Mouse (Mus musculus) kidney, embryonic 16.5 days (tissue): ENCODE measurements around the gene Phyhd1. TPM values are rescaled to one million over a fixed set of nuclear protein-coding genes. Genes with fewer than 3 reads are reported as not detected.

Experiments
- ATAC-seq: fragments of 200-750 bp; cut with Nextera tagmentation; 2 replicates; pipeline ENCODE4 v1.8.0; 2017; ENCODE audit warnings: moderate TSS enrichment; ENCODE audit not compliant: low FRiP score, low TSS enrichment
- H3K27ac ChIP-seq: fragments of 300-500 bp; sonication (generic); 2 replicates; pipeline ENCODE4 v1.5.1; 2014; ENCODE audit warnings: low read length
- H3K27me3 ChIP-seq: fragments of 300-500 bp; sonication (generic); 2 replicates; pipeline ENCODE4 v1.6.1; 2014; ENCODE audit warnings: low read length, control low read depth, mixed read lengths; ENCODE audit not compliant: insufficient read depth
- H3K36me3 ChIP-seq: fragments of 300-500 bp; sonication (generic); 2 replicates; pipeline ENCODE4 v1.6.1; 2014; ENCODE audit warnings: low read length, control low read depth, mixed read lengths; ENCODE audit not compliant: insufficient read depth
- H3K4me1 ChIP-seq: fragments of 300-500 bp; sonication (generic); 2 replicates; pipeline ENCODE4 v1.6.1; 2014; ENCODE audit warnings: low read length, control low read depth, mixed read lengths; ENCODE audit not compliant: insufficient read depth
- H3K4me2 ChIP-seq: fragments of 300-500 bp; sonication (generic); replicated peaks from 2 replicates; pipeline ENCODE4 v1.6.1; 2014; ENCODE audit warnings: low read depth, low read length
- H3K4me3 ChIP-seq: fragments of 300-500 bp; sonication (generic); 2 replicates; pipeline ENCODE4 v1.5.1; 2014; ENCODE audit warnings: mild to moderate bottlenecking, low read length
- H3K9ac ChIP-seq: fragments of 300-500 bp; sonication (generic); replicated peaks from 2 replicates; pipeline ENCODE4 v1.6.1; 2014; ENCODE audit warnings: low read length
- H3K9me3 ChIP-seq: fragments of 300-500 bp; sonication (generic); 2 replicates; pipeline ENCODE4 v1.6.1; 2016; ENCODE audit warnings: low read length, control low read depth
- WGBS: fragments of 180-500 bp; shearing (Covaris S2); extraction: QIAGEN DNeasy Blood & Tissue Kit; methylation state at CpG from one replicate; pipeline ENCODE4 v1.1.7; 2014; 5-methylcytosine and 5-hydroxymethylcytosine counted together
- polyA plus RNA-seq: library from polyadenylated mRNA; unstranded; fragments of >200 nt; fragmentation: Nextera tagmentation; extraction: Ambion mirVana; gene quantifications from 2 replicates; pipeline ENCODE4 v1.2.1, GENCODE M21; 2015

The Phyhd1 gene
- polyA plus RNA-seq, 1 experiment from 2014 or later, result 16.0 TPM

DNA sequence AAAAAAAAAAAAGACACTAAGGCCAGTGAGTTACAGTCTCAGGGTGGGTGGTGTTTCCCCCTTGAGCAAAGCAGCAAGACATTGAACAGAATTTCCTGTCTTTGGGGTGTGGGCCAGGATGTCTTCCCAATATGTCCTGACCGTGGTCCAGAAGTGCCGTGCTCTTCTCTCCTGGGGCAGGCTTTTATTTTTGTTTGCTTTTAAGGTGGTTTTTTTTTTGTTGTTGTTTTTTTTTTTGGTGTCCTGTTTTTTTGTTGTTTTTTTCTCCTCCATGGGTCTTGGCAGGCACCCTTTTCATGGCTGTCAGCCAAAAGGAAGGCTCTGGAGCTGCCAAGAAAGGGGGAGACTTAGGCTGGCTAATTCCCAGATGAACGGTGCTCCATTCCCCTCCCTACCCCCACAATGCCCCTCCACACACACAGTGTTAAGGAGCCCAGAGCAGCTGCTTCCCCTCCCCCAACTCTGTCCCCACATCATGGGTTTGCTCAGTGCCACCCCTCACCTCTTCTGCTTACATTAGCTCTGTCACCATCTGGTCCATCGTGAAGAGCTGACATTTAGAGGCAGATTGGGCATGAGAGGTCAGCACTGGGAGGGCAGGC is 3.1 kb upstream of the Phyhd1 start:
- no peak overlapping the region for H3K4me3 ChIP-seq
- no peak overlapping the region for H3K4me2 ChIP-seq
- H3K9ac ChIP-seq, result no peak overlapping the region
- no peaks in the 10 kb centered on the region for H3K9me3 ChIP-seq
- WGBS, result 44% methylated on average over 4 of the region's 4 CpGs
- H3K27me3 ChIP-seq, result no peaks in the 10 kb centered on the region
- ATAC-seq, result no peak
- peaks cover 32% of the 10 kb centered on the region for H3K36me3 ChIP-seq
- H3K27ac ChIP-seq, result no peak overlapping the region
- peaks cover 38% of the 10 kb centered on the region for H3K4me1 ChIP-seq

DNA sequence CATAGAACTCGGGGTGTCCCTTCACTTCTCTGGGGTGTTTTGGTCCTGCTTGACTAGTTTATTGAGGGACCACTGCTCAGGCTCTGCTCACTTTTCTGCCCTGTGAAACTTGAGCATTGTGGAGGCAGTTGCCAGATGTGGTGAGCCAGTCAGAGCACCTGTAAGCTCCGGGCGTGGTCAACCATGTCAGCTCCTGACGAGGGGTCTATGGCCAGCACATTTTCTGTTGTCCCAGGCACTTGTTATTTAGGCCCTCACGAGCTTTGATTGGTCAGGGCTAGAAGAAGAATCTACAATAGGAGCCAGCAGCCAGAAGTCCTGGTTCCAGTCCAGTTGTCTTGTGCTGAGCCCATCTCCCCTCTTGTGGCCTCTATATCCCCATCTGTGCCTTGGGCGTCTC is 2.2 kb upstream of the Phyhd1 start:
- H3K27ac ChIP-seq, result no peak overlapping the region
- H3K9ac ChIP-seq, result no peak overlapping the region
- H3K36me3 ChIP-seq, result peaks cover 28% of the 10 kb centered on the region
- H3K4me2 ChIP-seq, result no peak overlapping the region
- H3K4me1 ChIP-seq, result peaks cover 30% of the 10 kb centered on the region
- H3K4me3 ChIP-seq, result no peak overlapping the region
- no peak for ATAC-seq
- H3K27me3 ChIP-seq, result no peaks in the 10 kb centered on the region
- 80% methylated on average over 6 of the region's 6 CpGs for WGBS
- H3K9me3 ChIP-seq, result no peaks in the 10 kb centered on the region

DNA sequence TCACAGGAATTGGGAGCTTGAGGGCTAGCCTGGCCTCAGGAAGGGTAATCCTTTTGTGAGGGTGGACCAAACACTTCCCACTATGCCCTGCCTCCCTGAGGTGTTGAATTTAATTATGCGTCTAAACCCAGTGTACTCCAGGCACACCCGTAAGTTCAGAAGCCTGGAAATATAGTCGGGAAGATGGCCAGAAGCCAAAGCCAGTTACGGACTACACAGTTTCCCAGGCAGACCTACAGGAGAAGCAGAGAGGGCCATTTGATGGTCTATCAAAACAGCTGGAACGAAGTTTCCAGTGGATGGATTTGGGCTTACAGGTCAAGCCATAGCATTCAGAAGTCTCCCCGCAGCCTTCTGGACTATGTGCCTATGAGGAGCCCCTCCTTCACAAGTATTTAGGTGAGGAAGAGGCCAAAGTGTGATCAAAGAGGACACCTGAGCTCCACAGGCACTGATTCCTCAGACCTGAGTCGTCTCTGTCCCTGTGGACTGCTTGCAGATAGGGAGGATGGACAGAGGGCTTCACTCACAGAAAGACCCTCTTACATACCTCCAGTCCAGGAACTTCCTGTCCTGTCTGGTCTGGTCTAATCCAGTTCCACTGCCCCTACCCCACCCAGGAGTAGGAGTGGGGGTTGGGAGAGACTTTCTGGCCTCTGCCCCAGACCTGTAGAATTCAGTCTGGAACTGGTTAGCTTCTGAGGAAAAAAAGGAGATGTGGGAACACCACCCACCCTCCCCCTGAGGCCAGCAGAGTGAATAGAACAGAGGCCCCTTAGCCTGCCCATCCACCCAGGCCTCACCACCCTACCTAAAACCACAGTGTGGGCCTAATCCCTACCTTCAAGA is 1.1 kb upstream of the Phyhd1 start:
- Histone ChIP-seq H3K27ac (peak overlapping the region; percentile 95), H3K4me3 (no peak overlapping the region), H3K9me3 (no peaks in the 10 kb centered on the region), H3K4me2 (no peak overlapping the region), H3K27me3 (no peaks in the 10 kb centered on the region), H3K9ac (no peak overlapping the region; the same call in 1 of the 2 replicates), H3K36me3 (peaks cover 28% of the 10 kb centered on the region), H3K4me1 (peaks cover 33% of the 10 kb centered on the region)
- no peak for ATAC-seq
- 56% methylated on average over 7 of the region's 7 CpGs for WGBS

DNA sequence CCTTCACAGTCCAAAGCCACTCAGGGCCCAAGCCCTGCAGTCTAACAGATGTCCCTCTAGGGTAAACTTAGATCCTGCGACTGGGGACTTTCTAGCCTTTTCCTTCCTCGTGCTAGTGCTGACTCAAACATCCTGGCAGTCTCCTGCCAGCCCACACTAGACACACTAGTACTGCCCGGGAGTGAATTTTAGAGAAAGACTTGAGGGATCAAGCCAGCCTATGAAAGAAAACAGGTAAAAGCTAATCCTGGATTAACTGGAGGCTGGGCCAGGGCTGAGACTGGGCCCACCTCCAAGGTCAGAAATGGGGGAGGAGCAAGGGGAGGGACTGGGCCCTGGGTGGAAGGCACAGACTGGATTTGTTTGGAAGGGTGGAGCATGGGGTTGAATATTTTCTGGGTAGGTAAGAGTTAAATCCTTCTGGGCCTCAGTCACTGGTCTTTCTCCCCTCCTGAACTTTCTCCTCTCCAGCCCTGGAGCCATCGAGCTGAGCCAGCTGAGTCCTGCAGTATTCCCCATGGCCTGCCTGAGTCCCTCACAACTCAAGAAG is 464 bp downstream of the Phyhd1 start:
- Histone ChIP-seq H3K36me3 (peaks cover 19% of the 10 kb centered on the region), H3K4me3 (peak overlapping the region; percentile 29), H3K4me2 (peak overlapping the region; percentile 41), H3K9me3 (no peaks in the 10 kb centered on the region), H3K4me1 (peaks cover 35% of the 10 kb centered on the region), H3K9ac (peak overlapping the region; percentile 51), H3K27ac (peak overlapping the region; percentile 95), H3K27me3 (no peaks in the 10 kb centered on the region)
- WGBS, result 15% methylated on average over 4 of the region's 4 CpGs
- ATAC-seq, result peak; percentile 90

DNA sequence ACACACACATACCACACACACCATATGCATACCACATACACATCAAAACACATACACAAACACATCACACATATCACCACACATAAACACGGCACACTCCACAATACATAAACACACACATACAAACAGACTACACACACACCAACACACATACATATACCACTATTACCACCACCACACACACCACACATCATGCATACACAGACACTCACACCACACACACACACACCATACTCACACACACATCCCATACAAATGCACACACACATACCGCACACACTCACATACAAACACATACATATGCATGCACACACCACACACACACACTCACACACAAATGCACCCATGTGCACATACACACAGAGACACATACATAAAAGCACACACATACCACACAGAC is 1.5 kb downstream of the Phyhd1 start:
- Histone ChIP-seq H3K4me2 (peak overlapping the region; percentile 41; the same call in 1 of the 2 replicates), H3K9me3 (no peaks in the 10 kb centered on the region), H3K36me3 (peaks cover 10% of the 10 kb centered on the region), H3K4me1 (peaks cover 35% of the 10 kb centered on the region), H3K27me3 (no peaks in the 10 kb centered on the region), H3K9ac (no peak overlapping the region), H3K27ac (peak overlapping the region; percentile 95), H3K4me3 (no peak overlapping the region)
- no peak for ATAC-seq
- WGBS, result 96% methylated on average over 2 of the region's 2 CpGs

DNA sequence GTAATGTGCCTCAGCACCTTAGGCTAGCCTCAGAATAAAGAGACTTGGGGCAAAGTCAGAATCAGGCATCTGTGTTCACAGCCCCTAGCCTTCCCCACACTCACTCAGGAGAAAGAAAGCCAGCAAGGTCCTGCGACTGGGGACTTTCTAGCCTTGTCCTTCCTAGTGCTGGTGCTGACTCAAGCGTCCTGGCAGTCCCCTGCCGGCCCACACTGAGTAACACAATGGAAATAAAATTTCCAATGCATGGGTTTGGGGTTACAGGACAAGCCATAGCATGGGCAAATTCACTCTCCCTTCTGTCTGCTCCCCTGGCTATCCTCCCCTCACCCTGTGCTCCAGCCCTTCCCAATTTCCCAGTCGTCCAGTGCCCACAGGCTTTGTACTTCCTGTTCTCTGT is 2.4 kb downstream of the Phyhd1 start:
- no peak overlapping the region for H3K9ac ChIP-seq
- no peak overlapping the region for H3K4me3 ChIP-seq
- H3K27me3 ChIP-seq, result no peaks in the 10 kb centered on the region
- no peaks in the 10 kb centered on the region for H3K9me3 ChIP-seq
- no peak for ATAC-seq
- no peak overlapping the region for H3K27ac ChIP-seq
- H3K4me2 ChIP-seq, result no peak overlapping the region
- peaks cover 8% of the 10 kb centered on the region for H3K36me3 ChIP-seq
- H3K4me1 ChIP-seq, result peaks cover 35% of the 10 kb centered on the region
- 60% methylated on average over 4 of the region's 4 CpGs for WGBS

DNA sequence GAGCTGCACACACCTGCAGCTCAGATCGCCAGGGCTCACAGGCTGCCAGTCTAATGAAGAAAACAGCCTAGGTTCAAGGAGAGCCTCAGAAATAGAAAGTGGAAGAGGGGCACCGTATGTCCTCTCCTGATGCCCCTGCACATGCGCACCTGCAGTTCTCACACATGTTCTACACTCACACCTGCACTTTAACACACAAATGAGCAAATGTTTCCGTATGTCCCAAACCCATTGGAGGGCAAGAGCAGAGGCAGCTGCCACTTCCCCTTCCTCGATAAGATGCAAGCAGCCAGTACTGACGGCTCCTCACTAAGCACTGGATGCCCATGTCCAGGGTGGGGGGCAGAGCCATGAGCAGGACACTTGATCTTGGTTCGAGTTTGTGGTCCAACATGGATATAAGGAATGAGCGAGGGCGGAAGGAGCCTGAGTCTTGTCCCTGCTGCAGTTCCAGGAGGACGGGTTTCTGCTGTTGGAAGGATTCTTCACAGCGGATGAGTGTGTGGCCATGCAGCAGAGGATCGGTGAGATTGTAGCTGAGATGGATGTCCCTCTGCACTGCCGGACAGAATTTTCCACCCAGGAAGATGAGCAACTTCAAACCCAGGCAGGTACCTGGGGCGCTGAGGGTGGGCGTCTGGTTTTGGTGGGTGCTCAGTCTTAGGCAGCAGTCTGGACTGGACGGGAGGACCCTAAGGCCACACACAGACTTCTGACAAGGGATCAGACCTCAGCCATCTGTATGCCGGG is 3.4 kb downstream of the Phyhd1 start:
- Histone ChIP-seq H3K9me3 (no peaks in the 10 kb centered on the region), H3K27me3 (no peaks in the 10 kb centered on the region), H3K4me1 (peaks cover 33% of the 10 kb centered on the region), H3K4me2 (no peak overlapping the region), H3K9ac (no peak overlapping the region), H3K36me3 (no peaks in the 10 kb centered on the region), H3K4me3 (no peak overlapping the region), H3K27ac (peak overlapping the region; percentile 61; the same call in 1 of the 2 replicates)
- ATAC-seq, result no peak
- 85% methylated on average over 17 of the region's 17 CpGs for WGBS

DNA sequence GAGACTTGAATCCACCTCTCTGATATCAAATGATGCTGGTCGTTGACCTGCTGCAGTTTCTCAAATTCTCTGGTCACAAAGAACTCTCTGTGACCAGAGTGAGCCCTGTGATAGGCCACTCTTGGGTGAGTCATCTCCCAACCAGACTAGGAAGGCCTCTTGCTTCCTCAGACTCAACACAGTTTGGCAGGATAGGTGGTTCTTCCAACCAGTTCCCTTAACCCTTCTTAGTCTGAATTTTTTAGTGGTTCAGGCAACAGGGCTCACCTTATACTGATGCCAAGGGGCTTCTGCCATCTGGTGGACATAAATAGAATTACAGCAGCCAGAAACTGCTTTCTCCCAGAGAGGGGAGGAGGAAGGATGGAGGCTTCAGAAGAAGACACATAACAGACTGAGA is 4.1 kb downstream of the Phyhd1 start:
- no peak overlapping the region for H3K4me3 ChIP-seq
- H3K4me1 ChIP-seq, result peaks cover 26% of the 10 kb centered on the region
- no peaks in the 10 kb centered on the region for H3K9me3 ChIP-seq
- whole genome bisulfite sequencing, result 26% methylated on average over 1 of the region's 1 CpGs
- no peak overlapping the region for H3K9ac ChIP-seq
- ATAC-seq, result peak; percentile 82
- H3K27me3 ChIP-seq, result no peaks in the 10 kb centered on the region
- H3K36me3 ChIP-seq, result no peaks in the 10 kb centered on the region
- peak overlapping the region; percentile 61; the same call in 1 of the 2 replicates for H3K27ac ChIP-seq
- no peak overlapping the region; the same call in 1 of the 2 replicates for H3K4me2 ChIP-seq

DNA sequence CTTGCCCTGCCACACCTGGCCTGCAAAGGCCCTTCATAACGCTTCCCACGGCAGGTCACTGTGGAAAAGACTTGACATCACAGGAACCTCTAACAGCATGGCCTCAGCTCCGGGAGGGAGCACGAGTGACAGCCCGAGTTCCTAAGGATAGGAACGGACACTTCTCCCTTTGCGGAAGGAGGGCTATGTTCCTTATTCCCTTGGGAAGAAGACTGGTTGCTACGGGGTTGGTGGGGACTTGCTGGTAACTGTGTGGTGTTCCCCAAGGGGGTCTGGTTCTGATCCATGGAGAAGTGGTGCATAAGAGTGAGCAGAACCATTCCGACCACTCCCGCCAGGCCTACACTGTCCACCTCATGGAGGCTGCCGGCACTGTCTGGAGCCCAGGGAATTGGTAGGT is 14.7 kb downstream of the Phyhd1 start, which contains the start of gene Gm28038:
Gm28038 (plus strand) TSS at position 301 of the 400 bp plus-strand sequence.
- ATAC-seq, result no peak
- Histone ChIP-seq H3K4me2 (no peak within 1 kb of the TSS), H3K4me1 (peaks cover 9% of the 10 kb centered on the region), H3K9me3 (no peaks in the 10 kb centered on the region), H3K27ac (no peak within 1 kb of the TSS), H3K9ac (no peak within 1 kb of the TSS), H3K27me3 (no peaks in the 10 kb centered on the region), H3K36me3 (no peaks in the 10 kb centered on the region), H3K4me3 (no peak within 1 kb of the TSS)
- WGBS, result 94% methylated on average over 11 of the region's 11 CpGs
